Mouse (Mus musculus): ENCODE measurements around the gene Clnk. TPM values are rescaled to one million over a fixed set of nuclear protein-coding genes. Genes with fewer than 3 reads are reported as not detected.
A peak's percentile ranks its signal among the peaks of the same experiment; 100 is the strongest.

Clnk gene
- total RNA-seq, 1 experiment from 2014 or later, result not detected

DNA sequence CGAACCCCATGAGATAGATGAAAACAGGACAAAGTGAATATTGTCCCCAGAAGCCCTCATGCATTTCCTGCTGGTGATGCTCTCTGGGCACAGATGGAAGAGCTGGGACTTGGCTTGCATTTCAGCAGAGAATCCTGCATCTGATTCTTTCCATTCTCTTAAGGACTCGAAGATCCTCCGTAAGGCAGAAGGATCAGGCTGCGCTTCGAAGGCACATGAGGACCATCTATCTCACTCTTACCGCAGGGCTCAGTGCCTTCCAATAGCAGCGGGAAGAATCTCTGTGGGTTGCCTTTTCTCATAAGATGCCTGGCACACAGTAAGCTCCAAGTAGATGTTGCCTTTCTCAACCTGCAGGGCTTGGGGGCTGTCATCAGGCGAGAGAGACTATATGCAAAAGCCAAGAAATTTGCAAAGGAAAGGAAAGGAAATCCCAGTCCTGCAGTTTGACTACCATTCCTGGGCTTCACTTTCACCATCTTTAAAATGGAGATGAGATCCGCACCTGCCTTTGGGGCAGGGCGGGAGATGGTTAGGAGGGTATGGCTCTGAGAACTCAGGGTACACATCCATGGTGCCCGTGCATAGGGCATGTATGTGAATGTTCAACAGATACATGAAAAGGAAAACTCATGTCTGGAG is 167.6 kb downstream of the Clnk start:
- DNase-seq, result no peak

DNA sequence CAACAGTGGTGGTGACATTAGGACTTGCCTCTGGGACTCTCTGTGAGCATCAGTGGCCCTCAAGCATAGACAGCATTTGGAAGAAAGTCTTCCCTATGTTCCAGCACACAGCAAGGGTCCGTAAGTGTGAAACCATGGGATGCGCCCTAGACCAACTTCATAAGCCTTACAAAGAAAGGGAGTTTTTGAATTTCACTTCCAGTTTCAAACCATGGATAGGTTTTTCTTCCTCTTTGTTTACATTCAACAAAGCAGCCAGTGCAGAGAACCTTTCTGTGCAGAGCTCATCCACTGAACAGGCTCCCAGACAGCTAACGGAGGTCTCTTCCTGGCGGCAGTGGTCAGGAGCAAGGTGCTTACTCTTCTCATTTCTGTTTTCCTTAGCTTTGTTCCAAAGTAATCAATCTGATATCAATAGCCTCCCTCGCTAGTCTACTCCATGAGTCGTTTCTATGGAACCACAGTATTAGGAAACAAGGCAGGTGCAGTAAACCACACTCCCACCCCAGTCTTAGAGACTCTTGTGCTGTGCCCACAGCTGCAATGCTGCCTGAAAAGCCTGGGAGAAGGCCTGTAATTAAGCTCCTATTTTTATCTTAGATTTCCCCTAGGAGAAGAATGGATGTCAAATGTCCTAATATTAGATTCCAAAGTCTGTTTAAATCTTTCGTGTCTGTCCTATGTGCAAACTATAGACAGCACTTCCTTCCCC is 169.1 kb downstream of the Clnk start:
- DNase-seq, result no peak

DNA sequence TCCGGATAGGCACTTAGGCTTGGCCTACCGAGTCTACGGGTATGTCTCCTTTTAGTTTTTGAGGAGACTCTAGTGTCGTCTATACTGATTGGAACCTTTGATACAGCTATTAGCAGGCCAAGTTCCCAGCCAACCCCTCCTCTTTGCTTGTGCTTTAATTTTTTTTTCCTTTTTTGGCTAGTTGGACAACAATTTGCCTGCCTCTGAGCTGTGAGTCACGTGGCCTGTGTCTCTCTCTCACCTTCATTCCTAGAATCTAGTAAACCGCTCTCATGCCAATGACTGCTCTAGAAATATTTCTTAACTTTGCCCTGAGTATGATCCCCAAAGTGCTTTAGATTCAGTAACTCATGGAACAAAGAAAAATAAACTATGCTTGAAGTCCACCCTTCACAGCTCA is 173.7 kb downstream of the Clnk start:
- no peak for DNase-seq

DNA sequence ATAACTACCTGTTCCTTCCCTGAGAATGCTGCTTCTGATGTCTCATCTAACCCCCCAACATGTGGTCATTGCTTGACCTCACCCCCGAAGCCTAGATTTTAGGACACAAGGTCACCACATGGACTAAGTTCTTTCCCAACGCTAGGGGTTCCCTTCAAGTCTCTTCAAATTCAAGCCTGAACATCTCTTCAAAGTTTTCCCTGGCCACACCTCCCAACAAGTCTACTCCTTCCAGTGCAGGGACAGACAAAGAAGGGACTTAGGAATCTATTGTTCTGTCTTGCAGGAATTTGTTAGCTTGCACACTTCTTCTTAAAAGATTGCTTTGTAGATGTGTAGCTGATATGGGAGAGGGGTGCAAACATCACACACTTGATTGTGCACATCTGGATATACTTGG is 174.5 kb downstream of the Clnk start:
- no peak for DNase-seq

DNA sequence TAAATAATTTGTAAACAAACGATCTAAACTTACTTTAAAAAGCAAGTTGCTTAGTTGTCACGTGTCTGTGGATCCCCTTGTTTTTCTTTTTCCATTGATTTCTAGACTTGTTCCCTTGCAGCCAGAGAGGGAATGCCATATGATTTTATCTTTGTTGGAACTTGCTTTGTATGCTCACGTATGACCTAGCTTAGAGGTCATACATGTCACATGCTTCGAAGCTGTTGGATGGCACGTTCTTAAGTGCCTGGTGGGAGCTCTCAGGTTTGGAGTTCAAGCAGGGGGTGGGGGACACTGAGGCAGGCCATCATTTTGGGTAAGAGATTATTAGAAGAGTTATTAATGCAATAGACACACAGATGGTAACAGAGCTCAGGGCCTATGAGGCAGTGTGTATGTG is 178.1 kb downstream of the Clnk start:
- no peak for DNase-seq

DNA sequence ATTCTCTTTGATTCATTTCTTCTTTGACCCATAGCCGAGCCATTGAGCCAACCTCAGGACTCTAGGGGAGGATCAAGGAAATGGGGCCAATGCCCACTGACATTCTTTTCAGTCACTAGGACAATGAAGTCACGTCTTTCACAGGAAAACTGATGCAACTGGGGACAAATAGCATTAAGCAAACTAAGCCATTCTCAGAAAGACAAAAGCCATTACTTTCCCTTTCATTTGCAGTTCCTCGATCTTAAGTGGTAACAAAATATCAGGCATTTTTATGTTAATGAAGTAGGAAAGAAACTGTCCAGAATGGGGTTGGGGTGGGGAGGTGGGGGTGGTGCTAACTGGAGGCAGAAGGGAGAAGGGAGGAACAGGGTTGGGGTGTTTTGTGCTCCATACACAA is 178.6 kb downstream of the Clnk start:
- no peak for DNase-seq

DNA sequence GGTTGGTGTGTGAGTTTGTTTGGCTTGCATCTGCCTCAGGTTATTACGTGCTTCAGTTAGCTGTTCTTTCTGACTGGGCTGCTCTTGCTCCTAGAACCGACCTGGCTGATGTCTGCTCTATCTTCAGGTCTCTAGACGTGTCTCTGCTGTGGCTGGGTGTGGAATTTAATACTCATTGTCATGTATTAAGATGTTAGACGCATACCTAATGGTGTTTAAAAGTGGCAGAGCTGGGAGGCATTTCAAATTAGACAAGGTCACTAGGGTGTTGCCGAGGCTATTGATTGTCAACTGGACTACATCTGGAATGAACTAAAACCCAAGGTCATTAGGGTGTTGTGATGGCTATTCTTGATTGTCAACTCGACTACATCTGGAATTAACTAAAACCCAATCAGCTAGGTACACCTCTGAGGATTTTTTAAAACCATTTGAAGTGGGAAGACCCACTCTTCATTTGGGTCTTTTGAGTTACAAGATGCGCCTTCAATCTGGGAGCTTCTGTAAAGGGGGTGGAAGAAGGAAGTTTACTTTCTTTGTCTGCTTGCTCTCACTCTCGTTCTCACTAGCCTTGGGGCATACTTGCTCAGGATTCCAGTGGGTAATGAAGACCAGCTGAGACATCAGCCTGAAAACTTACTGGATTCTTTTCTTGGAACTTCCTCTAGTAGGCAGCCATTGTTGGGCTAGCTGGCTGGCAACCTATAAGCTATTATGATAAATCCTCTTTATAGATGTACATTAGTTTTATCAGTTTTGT is 179.8 kb downstream of the Clnk start:
- DNase-seq, result no peak

DNA sequence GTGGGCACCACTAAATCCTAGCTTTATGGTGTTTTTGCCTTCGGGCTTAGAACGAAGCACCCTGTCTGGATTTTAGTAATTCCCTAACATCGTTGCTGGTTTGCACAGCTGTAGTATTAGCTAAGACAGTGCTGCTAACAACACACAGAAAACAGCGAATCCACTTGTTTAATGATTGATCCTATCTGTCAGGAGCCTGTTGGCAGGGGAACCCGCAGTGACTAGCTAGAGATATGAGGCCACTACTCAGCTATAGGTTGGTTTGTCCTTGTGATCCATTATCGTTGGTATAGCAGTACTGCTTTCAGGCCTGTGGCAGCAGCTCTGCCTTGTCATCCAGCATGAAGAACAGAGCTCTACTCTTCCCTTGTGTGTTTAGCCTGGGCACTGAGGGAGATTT is 183.8 kb downstream of the Clnk start:
- DNase-seq, result no peak

DNA sequence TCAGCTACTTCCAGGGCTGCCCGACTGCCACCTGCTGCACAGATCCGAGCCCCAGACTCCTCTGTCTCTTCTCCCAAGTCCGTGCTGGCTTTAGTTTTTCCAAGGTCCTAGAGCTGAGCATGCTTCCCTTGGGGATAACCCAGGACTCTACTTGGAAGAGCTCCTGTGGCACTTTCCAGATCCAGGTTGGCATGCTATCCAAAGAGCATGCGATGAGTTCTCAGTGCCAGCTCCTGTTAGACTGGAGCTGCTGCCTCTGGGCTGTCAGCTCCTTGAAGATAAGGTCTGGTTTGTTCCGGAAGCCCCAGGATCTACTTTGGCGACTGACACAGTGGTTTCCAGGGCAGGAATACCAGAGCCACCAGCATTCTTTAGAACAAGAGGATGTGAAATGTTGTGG is 187.4 kb downstream of the Clnk start:
- no peak for DNase-seq

DNA sequence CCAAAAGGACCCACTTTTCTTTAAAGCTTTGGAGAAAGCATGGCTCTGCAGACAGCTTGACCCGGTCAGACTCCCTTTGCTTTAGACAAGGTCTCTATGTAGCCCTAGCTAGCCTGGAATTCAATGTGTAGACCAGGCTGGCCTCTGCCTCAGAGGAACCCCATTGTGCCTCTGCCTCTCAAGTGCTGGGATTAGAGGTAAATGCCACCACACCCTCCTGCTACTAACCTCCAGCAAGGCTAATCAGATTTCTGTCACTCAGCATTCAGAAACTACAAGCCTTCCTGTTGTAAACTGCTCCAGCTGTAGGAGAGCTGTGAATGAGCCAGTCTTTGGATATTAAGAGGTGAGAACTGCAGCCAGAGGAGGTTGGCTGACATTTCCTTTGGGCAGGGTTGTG is 188.9 kb downstream of the Clnk start:
- DNase-seq, result no peak

DNA sequence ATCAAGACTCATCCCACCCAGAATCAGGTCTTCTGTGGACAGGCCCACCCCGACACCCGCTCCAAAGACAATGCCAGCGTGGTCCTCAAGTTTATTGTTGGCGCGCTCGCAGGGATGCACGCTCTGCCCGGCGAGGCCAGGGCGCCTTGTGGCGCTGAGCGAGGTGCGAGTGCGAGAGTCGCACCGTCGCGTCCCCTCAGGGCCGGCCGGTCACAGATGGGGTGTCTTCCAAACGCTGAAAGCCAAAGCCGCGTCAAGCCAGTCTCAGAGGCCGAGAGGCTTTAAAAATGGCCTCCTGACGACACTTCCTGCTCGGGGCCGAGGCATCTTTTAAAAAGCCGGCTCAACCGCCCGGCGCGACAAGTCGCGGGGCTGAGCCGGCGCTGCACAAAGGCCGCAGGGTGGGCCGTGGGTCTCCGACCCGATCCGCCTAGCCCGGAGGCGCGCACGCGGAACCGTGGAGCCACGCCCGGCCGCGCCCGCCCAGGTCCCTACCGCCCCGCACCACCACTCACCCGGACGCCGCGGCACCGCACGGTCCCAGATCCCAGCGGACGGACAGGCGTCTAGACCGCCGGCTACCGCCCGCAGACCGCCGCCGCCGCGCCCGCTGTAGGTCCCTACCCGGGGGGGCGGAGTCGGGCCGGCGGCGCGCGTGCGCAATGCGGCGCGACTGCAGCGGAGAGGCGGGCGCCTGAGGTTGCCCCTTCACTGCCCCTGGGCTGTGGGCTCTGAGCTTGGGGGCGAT is 192.3 kb downstream of the Clnk start, which contains the start of gene Zfp518b:
Gene Zfp518b, minus strand, starts transcription at position 663 of the 748 bp plus-strand sequence.
- DNase-seq, result peak; percentile 86

DNA sequence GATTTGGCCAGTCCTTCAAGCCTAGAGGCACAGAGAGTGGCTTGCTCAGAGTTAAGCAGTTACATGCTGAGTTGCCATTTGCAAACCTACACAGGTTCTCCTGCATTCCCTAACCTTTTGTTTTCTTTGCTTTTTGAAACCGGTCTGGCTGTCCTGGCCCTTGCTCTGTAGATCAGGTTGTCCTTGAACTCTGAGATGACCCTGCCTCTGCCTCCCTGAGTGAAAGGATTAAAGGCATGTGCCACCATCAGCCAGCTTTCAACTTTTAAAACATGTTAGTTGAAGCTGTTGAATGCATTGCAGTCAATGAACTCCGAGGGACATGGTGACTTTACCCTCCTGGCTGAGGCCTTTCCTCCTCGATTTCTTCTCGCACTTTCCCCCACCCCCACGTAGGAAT is 217.8 kb downstream of the Clnk start:
- DNase-seq, result no peak

Other genes with a start within 250 kb of the Clnk start
- gene Zfp518b, start 192.0 kb downstream of the Clnk start, total RNA-seq (2021), result 4.6 and 7.3 TPM in 2 replicates

Measured in adrenal gland, postnatal 25 days (tissue).